In genomic region chr14:41072229-41072943, GRCm38 (mm10) we compare ENCODE assay signal across 8 mouse cellular contexts. TPM values are rescaled to one million over a fixed set of nuclear protein-coding genes. Genes with fewer than 3 reads are reported as not detected.
DNase-seq lines count a peak whose midpoint lies in the region; ATAC-seq and TF ChIP-seq lines count a peak whose summit lies in the region.

Gene Dydc1, plus strand, starts transcription at chr14:41072911.

- H3K27me3 ChIP-seq in erythroblast, embryonic 14.5 days (ENCODE audit: control insufficient read depth) = peaks cover 5% of the 10 kb centered on the region
- H3K27me3 ChIP-seq in midbrain, embryonic 11.5 days (ENCODE audit: control insufficient read depth, insufficient read depth, low read length) = no peaks in the 10 kb centered on the region
- H3K27me3 ChIP-seq in small intestine, adult 2 months (ENCODE audit: control insufficient read depth, insufficient read depth, low read length) = no peaks in the 10 kb centered on the region

- H3K9me3 ChIP-seq in erythroblast, embryonic 14.5 days (ENCODE audit: control insufficient read depth, low read length) = no peaks in the 10 kb centered on the region
- H3K9me3 ChIP-seq in midbrain, embryonic 11.5 days (ENCODE audit: control insufficient read depth, low read length) = no peaks in the 10 kb centered on the region

- no peak for ATAC-seq in erythroblast, adult 5-6 weeks (replicated peaks; ENCODE audit: low FRiP score, poor library complexity, severe bottlenecking)
- peak; percentile 92 for ATAC-seq in midbrain, embryonic 11.5 days (ENCODE audit: low FRiP score)

- H3K4me1 ChIP-seq in erythroblast, embryonic 14.5 days (ENCODE audit: control insufficient read depth) = peaks cover 13% of the 10 kb centered on the region
- no peaks in the 10 kb centered on the region for H3K4me1 ChIP-seq in midbrain, embryonic 11.5 days (ENCODE audit: control insufficient read depth, insufficient read depth, low read length)
- H3K4me1 ChIP-seq in small intestine, adult 2 months (ENCODE audit: control insufficient read depth, insufficient read depth, insufficient read length, low read length) = no peaks in the 10 kb centered on the region

- H3K27ac ChIP-seq in midbrain, embryonic 11.5 days (ENCODE audit: low read depth, low read length) = no peak within 1 kb of the TSS
- H3K27ac ChIP-seq in small intestine, adult 2 months (ENCODE audit: insufficient read depth, low read depth, low read length) = no peak within 1 kb of the TSS

- H3K4me3 ChIP-seq in erythroblast, embryonic 14.5 days (replicated peaks) = peak within 1 kb of the TSS; percentile 58
- peak within 1 kb of the TSS; percentile 40 for H3K4me3 ChIP-seq in midbrain, embryonic 11.5 days (ENCODE audit: low read depth, low read length)
- H3K4me3 ChIP-seq in small intestine, adult 2 months (ENCODE audit: low read depth, low read length) = peak within 1 kb of the TSS; percentile 14

- 0 out of 2 replicates have a peak within 1 kb of the TSS, but pooled peaks have one; percentile 20 for H3K9ac ChIP-seq in midbrain, embryonic 11.5 days (ENCODE audit: low read length)

- intact Hi-C loops in gastrocnemius, postnatal 36 days (cut with DNase I) = no loop called here
- intact Hi-C loops in left cerebral cortex, postnatal 4 days (cut with DNase I) = no loop called here

- no peak for TF ChIP-seq POLR2A in small intestine, adult 2 months (IDR thresholded peaks at IDR 0.05; ENCODE audit: low read depth, low read length)

- TF ChIP-seq CTCF in small intestine, adult 2 months (IDR thresholded peaks at IDR 0.05; ENCODE audit: extremely low read depth, insufficient read length, insufficient replicate concordance, low read depth, low read length) = no peak

- H3K36me3 ChIP-seq in erythroblast, embryonic 14.5 days (ENCODE audit: control insufficient read depth) = no peaks in the 10 kb centered on the region
- H3K36me3 ChIP-seq in midbrain, embryonic 11.5 days (ENCODE audit: control insufficient read depth, insufficient read depth, low read length) = no peaks in the 10 kb centered on the region
- H3K36me3 ChIP-seq in small intestine, adult 2 months (ENCODE audit: control insufficient read depth, insufficient read depth, low read length) = no peaks in the 10 kb centered on the region

- WGBS in midbrain, embryonic 11.5 days = 13% methylated on average over 23 of the region's 23 CpGs
- 13% methylated on average over 23 of the region's 23 CpGs for WGBS in small intestine, adult 2 months

- H3K4me2 ChIP-seq in midbrain, embryonic 11.5 days = peak within 1 kb of the TSS; percentile 63

- peak; percentile 82 for DNase-seq in embryo, embryonic 10 days (ENCODE audit: low spot score)
- peak; percentile 13 to 32 for DNase-seq in gastrocnemius, postnatal 36 days
- DNase-seq in kidney, adult 11 months = peak; percentile 29
- peak; percentile 83 for DNase-seq in left cerebral cortex, postnatal 4 days
- peak; percentile 96 for DNase-seq in midbrain, embryonic 11.5 days (ENCODE audit: low spot score, missing footprints)

RNA-seq across cellular contexts. Expression of gene Dydc1, which starts in this region (rescaled TPM):
- not detected in 2 replicates for polyA plus RNA-seq in erythroblast, embryonic 14.5 days (2012)
- not detected in 2 replicates for total RNA-seq in erythroblast, adult 5-6 weeks (2015; ENCODE audit: low replicate concordance)
- total RNA-seq in erythroblast, adult 5-6 weeks (2017; ENCODE audit: low replicate concordance) = not detected in 2 replicates
- total RNA-seq in gastrocnemius, postnatal 36 days (2021) = not detected
- not detected for total RNA-seq in left cerebral cortex, postnatal 4 days (2021)
- not detected in 2 replicates for polyA plus RNA-seq in midbrain, embryonic 11.5 days (2014; fragmentation: Nextera tagmentation; extraction: Ambion mirVana)
- polyA plus RNA-seq in small intestine, adult 2 months (2012; rRNA removed) = not detected in 2 replicates

Comparison
In these comparisons a context has a peak if more than half of its experiments do, and no peak if none do; other contexts are left out.
1. Peak in DNase-seq in gastrocnemius, postnatal 36 days; RNA of the gene not detected or under 1 TPM.
2. Peak in DNase-seq in left cerebral cortex, postnatal 4 days; RNA of the gene not detected or under 1 TPM.
3. Peak in DNase-seq, ATAC-seq, H3K4me3 ChIP-seq, H3K9ac ChIP-seq and H3K4me2 ChIP-seq in midbrain, embryonic 11.5 days; RNA of the gene not detected or under 1 TPM.
4. DNase-seq: peak in every context shown above with its lines; median percentile 96 in midbrain, embryonic 11.5 days; 83 in left cerebral cortex, postnatal 4 days; 82 in embryo, embryonic 10 days; 29 in kidney, adult 11 months; 22 in gastrocnemius, postnatal 36 days.